Mouse (Mus musculus): ENCODE results near the gene Usp4. TPM values are rescaled to one million over a fixed set of nuclear protein-coding genes. Genes with fewer than 3 reads are reported as not detected.

Usp4 gene
- polyA plus RNA-seq, 1 experiment from 2014 or later: 132 TPM

DNA sequence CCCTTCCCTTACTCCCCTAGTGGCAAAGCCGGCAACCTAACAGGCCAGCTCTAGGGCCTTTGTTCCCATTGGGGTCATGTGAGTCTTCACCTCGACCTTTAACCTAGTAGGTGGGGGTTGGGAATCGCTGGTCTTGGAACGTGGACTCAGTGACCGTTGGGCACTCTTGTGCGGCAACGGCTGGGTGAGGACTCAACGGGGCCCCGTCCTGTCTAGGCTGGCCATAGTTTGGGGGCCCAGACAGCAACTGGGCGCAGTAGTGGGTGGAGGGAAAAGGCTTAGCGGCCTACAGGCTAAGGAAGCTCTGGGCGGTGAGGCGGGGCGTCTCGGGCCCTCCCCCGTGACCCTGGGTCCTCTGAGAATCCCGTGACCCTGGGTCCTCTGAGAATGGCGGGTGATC, 45.0 kb downstream of the Usp4 start, which contains the start of gene 1700102P08Rik:
Gene 1700102P08Rik, plus strand, starts transcription at position 130 of the 400 bp plus-strand sequence.
- Histone ChIP-seq H3K27ac (no peak within 1 kb of the TSS), H3K27me3 (no peaks in the 10 kb centered on the region), H3K9ac (no peak within 1 kb of the TSS), H3K4me1 (no peaks in the 10 kb centered on the region), H3K4me2 (no peak within 1 kb of the TSS), H3K36me3 (ENCODE audit: poor library complexity, severe bottlenecking) (peaks cover 66% of the 10 kb centered on the region), H3K4me3 (no peak within 1 kb of the TSS), H3K9me3 (replicated peaks) (no peaks in the 10 kb centered on the region)
- WGBS: 49% methylated on average over 18 of the region's 18 CpGs
- no peak for ATAC-seq

DNA sequence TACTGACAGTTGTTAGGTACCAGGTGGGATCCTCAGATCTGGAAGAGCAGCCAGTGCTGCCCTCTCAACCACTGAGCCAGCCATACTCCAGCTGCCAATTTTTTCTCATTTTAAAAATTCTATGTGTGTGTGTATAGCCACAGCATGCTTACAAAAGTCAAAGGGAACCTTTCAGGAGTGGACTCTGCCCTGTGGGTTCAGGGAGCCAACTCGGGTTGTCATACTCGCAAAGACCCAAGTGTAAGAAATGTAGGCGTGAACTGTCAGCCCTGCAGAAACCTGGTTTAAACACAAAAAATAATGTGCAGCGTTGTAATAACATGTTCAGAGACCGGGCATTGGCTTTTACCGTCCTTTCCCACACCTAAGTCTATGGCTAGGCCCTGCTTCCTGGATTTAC, 46.5 kb downstream of the Usp4 start:
- Histone ChIP-seq H3K4me1 (no peaks in the 10 kb centered on the region), H3K4me2 (no peak overlapping the region), H3K9me3 (replicated peaks) (no peaks in the 10 kb centered on the region), H3K27ac (no peak overlapping the region), H3K36me3 (ENCODE audit: poor library complexity, severe bottlenecking) (peaks cover 54% of the 10 kb centered on the region), H3K9ac (no peak overlapping the region), H3K4me3 (no peak overlapping the region), H3K27me3 (no peaks in the 10 kb centered on the region)
- ATAC-seq: no peak
- 96% methylated on average over 6 of the region's 6 CpGs for WGBS

DNA sequence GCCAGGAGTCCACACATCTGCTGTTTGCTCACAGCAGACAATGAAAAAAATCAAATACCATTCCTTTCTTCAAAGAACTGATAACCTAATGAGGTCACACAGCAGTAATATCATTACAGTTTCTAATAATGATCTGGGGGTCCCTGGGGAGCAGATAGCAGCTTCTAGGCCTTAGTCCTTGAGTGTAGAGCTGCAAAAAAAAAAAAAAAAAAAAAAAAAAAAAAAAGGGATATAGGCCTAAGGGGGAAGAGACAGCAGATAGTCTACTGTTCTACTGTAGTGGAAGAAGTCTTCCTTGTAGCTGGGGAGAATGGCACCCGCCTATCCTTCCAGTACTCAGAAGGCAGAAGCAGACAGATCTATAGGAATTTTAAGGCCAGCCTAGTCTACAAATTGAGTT, 47.8 kb downstream of the Usp4 start:
- no peak overlapping the region for H3K4me3 ChIP-seq
- peaks cover 44% of the 10 kb centered on the region for H3K36me3 ChIP-seq (ENCODE audit: poor library complexity, severe bottlenecking)
- ATAC-seq: no peak

DNA sequence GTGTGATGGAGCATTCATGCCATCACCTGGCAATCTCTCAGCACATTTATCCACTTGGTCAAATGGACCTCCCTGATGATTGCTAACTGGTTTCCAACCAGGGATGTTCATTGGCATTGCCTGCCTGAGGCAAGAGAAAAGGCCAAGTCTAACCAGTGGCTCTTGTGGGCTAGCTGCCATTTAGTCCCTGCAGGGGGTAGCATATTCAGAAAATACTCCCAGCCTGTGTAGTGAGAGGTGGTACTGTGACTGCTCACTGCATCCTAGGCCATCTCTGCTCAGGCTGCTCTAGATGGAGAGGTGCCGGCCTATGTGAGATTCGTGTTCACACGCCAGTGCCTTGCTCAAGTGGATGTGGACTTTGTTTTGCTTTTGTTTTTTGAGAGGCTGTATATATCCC, 50.7 kb downstream of the Usp4 start:
- Histone ChIP-seq H3K4me2 (no peak overlapping the region), H3K36me3 (ENCODE audit: poor library complexity, severe bottlenecking) (peaks cover 15% of the 10 kb centered on the region), H3K4me3 (no peak overlapping the region), H3K27ac (no peak overlapping the region), H3K9me3 (replicated peaks) (no peaks in the 10 kb centered on the region), H3K4me1 (peaks cover 14% of the 10 kb centered on the region), H3K27me3 (no peaks in the 10 kb centered on the region), H3K9ac (no peak overlapping the region)
- ATAC-seq: no peak
- WGBS: 94% methylated on average over 3 of the region's 3 CpGs

More for the DNA sequence above, 47.8 kb downstream of the Usp4 start:
- Histone ChIP-seq H3K4me2 (no peak overlapping the region), H3K9ac (no peak overlapping the region), H3K27me3 (no peaks in the 10 kb centered on the region), H3K27ac (no peak overlapping the region), H3K4me1 (peaks cover under 1% of the 10 kb centered on the region; the same call in 1 of the 2 replicates), H3K9me3 (replicated peaks) (no peaks in the 10 kb centered on the region)
- WGBS: 96% methylated on average over 1 of the region's 1 CpGs

DNA sequence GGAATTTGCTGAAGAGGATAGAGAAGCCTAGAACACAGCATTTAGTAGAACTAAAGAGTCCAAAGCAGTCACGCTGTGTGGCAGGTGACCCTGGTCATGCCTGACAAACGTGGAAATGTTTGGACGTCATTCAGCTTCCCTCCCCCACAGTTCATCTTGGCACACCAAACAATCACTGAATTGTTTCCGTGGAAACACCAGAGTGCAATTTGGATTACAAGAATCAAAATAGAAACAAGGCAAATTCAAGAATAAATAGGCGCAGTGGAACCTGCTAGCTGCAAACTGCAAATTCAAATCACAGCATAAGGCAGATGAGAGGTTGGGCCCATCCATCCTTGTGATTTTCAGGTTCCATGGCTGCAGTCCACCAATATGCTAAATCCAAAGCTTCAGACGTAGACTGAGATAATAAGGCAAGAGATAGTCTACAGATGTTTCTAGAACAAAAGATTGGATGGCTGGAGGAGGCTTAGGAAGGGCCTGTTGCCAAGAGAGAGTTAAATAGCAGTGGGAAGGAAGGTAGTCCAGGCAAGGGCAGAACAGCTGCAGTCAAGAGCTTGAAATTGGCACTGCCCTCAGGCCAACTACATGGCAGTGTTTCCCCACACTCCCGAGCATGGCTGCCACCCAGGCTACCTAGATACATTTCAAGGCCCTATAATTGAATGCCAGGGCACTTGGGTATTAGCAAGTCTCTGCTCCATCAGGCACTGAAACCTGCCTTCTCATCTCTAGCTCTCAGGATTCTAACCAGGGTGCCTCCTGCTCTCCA, 53.7 kb downstream of the Usp4 start:
- peak overlapping the region; percentile 10; the same call in 1 of the 2 replicates for H3K27ac ChIP-seq
- WGBS: 39% methylated on average over 7 of the region's 7 CpGs

DNA sequence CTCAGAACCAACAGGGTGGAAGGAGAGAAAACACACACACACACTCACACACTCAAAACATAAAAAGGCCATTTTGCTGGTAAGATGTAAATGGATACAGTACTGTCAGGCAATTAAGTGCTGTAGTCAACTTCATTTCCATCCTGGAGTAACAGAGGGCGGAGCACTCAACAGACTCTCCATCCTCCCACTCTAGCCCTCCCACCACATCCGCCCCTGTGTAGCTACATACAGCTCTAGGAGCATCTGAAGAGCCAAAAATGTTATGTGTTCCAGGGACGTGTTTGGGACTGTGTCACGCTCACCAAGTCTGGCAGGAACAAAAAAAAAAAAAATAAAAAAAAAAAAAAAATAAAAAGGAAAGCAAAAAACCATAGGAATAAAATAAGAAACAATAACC, 55.4 kb downstream of the Usp4 start:
- ATAC-seq: no peak
- 83% methylated on average over 4 of the region's 4 CpGs for WGBS
- H3K4me2 ChIP-seq: no peak overlapping the region

More for the DNA sequence above, 53.7 kb downstream of the Usp4 start:
- Histone ChIP-seq H3K36me3 (ENCODE audit: poor library complexity, severe bottlenecking) (0 out of 2 replicates have a peak, but pooled peaks cover 5% of the 10 kb centered on the region), H3K4me1 (peaks cover 14% of the 10 kb centered on the region), H3K9me3 (replicated peaks) (no peaks in the 10 kb centered on the region), H3K9ac (no peak overlapping the region), H3K4me2 (no peak overlapping the region), H3K4me3 (no peak overlapping the region), H3K27me3 (no peaks in the 10 kb centered on the region)
- no peak for ATAC-seq

DNA sequence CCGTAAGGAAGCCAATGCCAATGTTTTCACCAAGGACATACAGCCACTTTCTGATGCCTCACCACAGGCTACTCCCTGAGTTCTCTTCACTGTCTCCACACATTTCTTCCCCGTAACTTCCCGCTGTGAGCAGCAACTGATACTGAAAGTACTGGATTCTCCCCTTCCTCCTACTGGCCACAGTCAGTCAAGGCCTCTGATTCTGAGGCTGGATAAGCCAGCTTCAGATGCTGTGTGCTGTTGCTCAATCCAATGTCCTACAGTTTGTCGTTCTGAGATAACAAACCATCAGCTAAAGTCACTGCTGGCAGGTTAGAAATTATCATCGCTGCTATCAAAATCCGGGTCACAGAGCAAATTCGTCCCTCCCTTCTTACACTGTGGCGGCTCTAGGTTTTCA, 56.8 kb downstream of the Usp4 start:
- Histone ChIP-seq H3K27ac (no peak overlapping the region), H3K4me3 (no peak overlapping the region), H3K4me2 (no peak overlapping the region), H3K9me3 (replicated peaks) (no peaks in the 10 kb centered on the region), H3K9ac (no peak overlapping the region), H3K27me3 (no peaks in the 10 kb centered on the region), H3K4me1 (peaks cover 14% of the 10 kb centered on the region), H3K36me3 (ENCODE audit: poor library complexity, severe bottlenecking) (no peaks in the 10 kb centered on the region)
- WGBS: 80% methylated on average over 8 of the region's 8 CpGs
- ATAC-seq: no peak

More for the DNA sequence above, 55.4 kb downstream of the Usp4 start:
- no peak overlapping the region for H3K9ac ChIP-seq
- no peaks in the 10 kb centered on the region for H3K36me3 ChIP-seq (ENCODE audit: poor library complexity, severe bottlenecking)
- H3K9me3 ChIP-seq (replicated peaks): no peaks in the 10 kb centered on the region
- H3K4me1 ChIP-seq: peaks cover 14% of the 10 kb centered on the region
- no peaks in the 10 kb centered on the region for H3K27me3 ChIP-seq
- no peak overlapping the region for H3K4me3 ChIP-seq
- no peak overlapping the region for H3K27ac ChIP-seq

DNA sequence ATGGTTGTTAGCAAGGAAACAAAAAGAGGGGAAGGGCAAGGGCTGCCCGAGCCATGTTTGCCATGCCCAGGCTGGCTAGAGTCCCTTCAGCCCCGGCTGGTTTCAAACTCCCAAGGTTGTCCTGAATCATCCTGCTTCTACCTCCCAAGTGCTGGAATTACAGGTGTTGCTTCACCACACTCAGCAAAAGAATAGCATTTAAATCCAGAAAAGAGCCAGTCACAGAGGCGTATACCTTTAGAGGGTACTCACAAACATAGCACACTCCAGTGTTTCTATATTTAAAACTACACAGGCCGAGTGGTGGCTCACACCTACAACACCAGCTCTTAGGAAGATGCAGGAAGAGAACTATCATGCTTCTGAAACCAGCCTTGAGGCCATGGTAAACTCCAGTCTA, 61.9 kb downstream of the Usp4 start:
- Histone ChIP-seq H3K4me3 (no peak overlapping the region), H3K27ac (no peak overlapping the region), H3K4me1 (peaks cover 14% of the 10 kb centered on the region; the same call in 1 of the 2 replicates), H3K9ac (no peak overlapping the region), H3K36me3 (ENCODE audit: poor library complexity, severe bottlenecking) (no peaks in the 10 kb centered on the region), H3K4me2 (no peak overlapping the region), H3K27me3 (no peaks in the 10 kb centered on the region), H3K9me3 (replicated peaks) (no peaks in the 10 kb centered on the region)
- no peak for ATAC-seq
- 92% methylated on average over 4 of the region's 4 CpGs for WGBS

DNA sequence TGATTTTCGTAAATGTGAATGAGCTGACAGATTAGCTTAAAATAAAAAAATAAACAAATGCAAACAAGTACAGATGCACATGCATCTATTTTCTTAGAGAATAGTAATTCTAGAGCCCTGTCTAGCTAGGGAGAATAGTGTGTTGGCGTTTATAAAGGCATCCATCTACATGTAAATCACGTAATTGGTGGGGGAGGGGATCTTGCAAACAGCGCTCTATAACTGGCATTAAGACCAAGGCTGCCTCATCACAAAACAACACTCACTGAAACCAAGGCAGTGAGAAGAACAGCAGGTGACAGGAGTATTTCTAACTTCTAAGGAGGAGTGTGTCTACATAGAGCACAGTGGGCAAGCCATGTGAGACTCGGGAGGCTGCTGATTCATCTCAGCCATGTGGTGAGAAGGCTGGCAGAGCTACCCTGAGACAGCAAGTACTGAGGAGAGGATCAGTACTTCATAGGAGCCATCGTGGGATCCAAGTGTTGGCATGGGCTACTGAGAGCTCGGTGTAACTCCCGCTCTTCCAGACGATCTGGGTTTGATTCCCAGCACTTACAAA, 63.8 kb downstream of the Usp4 start:
- no peak for ATAC-seq
- 74% methylated on average over 9 of the region's 9 CpGs for WGBS
- H3K9ac ChIP-seq: no peak overlapping the region
- H3K27me3 ChIP-seq: no peaks in the 10 kb centered on the region
- 0 out of 2 replicates have a peak overlapping the region, but pooled peaks have one; percentile 14 for H3K27ac ChIP-seq
- no peak overlapping the region for H3K4me3 ChIP-seq
- no peaks in the 10 kb centered on the region for H3K9me3 ChIP-seq (replicated peaks)
- no peaks in the 10 kb centered on the region for H3K36me3 ChIP-seq (ENCODE audit: poor library complexity, severe bottlenecking)
- H3K4me1 ChIP-seq: peaks cover 14% of the 10 kb centered on the region; the same call in 1 of the 2 replicates
- H3K4me2 ChIP-seq: no peak overlapping the region

DNA sequence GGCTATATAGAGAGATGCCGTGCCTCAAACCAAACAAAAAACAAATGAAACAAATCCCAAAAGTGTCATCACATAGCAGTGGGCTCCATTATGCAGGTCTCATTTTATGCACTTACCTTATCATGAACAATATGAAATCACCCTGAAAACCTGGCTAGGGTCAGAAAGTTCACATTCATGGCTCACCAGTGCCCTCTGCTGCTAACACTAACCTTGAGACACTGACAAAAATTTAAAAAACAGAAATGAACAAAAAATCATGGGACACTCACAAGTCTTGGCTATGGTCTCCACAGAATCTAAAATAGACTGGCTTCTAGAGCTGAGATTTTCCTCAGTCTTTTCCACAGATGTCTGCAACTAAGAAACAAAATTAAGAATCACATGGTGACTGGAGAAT, 64.6 kb downstream of the Usp4 start:
- no peak overlapping the region for H3K4me2 ChIP-seq
- H3K9me3 ChIP-seq (replicated peaks): no peaks in the 10 kb centered on the region
- H3K27ac ChIP-seq: no peak overlapping the region
- H3K4me1 ChIP-seq: peaks cover 14% of the 10 kb centered on the region; the same call in 1 of the 2 replicates
- no peak for ATAC-seq
- H3K4me3 ChIP-seq: no peak overlapping the region
- H3K27me3 ChIP-seq: no peaks in the 10 kb centered on the region
- H3K9ac ChIP-seq: no peak overlapping the region
- H3K36me3 ChIP-seq (ENCODE audit: poor library complexity, severe bottlenecking): no peaks in the 10 kb centered on the region
- 84% methylated on average over 1 of the region's 1 CpGs for WGBS

DNA sequence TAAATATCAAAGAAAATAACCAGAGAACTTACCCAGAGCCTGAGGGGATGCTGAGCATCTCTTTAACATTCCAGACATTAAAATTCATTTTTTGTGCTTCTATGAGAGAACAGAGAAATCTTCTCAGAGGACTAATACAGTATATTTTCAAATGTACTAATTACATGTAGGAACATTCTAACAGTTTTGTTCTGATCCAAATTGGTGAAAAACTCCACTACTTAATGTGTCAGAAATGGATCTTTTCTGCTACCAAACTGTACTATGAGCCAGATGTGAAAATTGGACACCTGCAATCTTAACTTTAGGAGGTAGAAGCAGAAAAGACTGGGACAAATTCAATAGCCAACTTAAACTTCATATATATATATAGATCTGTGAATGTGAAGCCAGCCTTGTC, 80.7 kb downstream of the Usp4 start, which contains the start of gene Ccdc36:
Gene Ccdc36, minus strand, starts transcription at position 101 of the 400 bp plus-strand sequence.
- Histone ChIP-seq H3K9ac (no peak within 1 kb of the TSS), H3K4me1 (no peaks in the 10 kb centered on the region), H3K4me2 (no peak within 1 kb of the TSS), H3K4me3 (no peak within 1 kb of the TSS), H3K27me3 (no peaks in the 10 kb centered on the region), H3K27ac (no peak within 1 kb of the TSS), H3K9me3 (replicated peaks) (no peaks in the 10 kb centered on the region), H3K36me3 (ENCODE audit: poor library complexity, severe bottlenecking) (no peaks in the 10 kb centered on the region)
- ATAC-seq: no peak

DNA sequence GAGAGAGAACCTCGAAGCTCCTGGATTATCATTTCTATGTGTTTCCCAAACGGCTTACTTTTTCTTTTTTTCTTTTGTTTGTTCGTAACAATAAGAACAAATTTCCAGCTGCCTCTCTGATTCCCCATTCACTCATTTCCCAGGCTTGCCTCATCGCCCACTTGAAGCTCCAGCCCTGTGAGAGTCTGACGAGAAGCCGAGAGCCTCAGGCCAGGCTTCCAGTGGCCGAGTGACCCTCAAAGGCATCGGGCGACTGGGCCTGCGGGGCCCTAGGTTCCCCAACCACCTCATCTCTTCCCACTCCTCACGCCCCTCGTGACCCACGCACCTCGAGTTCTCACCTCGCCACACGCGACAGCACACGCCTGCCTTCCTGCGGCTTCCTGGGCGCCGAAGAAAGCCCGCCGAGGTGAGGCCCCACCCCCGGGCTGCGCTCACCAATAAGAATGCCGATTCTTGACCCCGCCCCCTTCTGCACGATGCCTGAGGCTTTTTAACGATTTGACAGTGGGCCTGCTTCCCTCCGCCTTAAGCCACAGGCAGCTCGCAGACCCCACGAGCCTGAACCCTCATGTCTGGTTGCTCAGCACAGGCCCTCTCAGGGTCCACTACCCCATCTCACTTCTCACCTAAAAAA, 83.9 kb downstream of the Usp4 start:
- no peaks in the 10 kb centered on the region for H3K4me1 ChIP-seq
- no peaks in the 10 kb centered on the region for H3K9me3 ChIP-seq (replicated peaks)
- peak overlapping the region; percentile 49 for H3K4me2 ChIP-seq
- 50% methylated on average over 32 of the region's 32 CpGs for WGBS
- no peak overlapping the region for H3K9ac ChIP-seq
- H3K4me3 ChIP-seq: peak overlapping the region; percentile 23
- ATAC-seq: peak; percentile 24; the same call in 1 of the 2 replicates
- H3K27me3 ChIP-seq: no peaks in the 10 kb centered on the region
- no peaks in the 10 kb centered on the region for H3K36me3 ChIP-seq (ENCODE audit: poor library complexity, severe bottlenecking)
- no peak overlapping the region for H3K27ac ChIP-seq

Data from forebrain, embryonic 13.5 days (tissue).